Comparison of ENCODE assay signal across 8 mouse cellular contexts in genomic region chr12:56458665-56459507, GRCm38 (mm10).
A peak's percentile ranks its signal among the peaks of the same experiment; 100 is the strongest.
DNase-seq lines count a peak whose midpoint lies in the region; ATAC-seq and TF ChIP-seq lines count a peak whose summit lies in the region.

No protein-coding gene starts in this region.

- intact Hi-C loops in heart, postnatal 14 days (cut with DNase I), result no loop called here

- no peak overlapping the region for H3K9ac ChIP-seq in heart, postnatal 0 days (replicated peaks; ENCODE audit: low read depth, low read length)
- no peak overlapping the region for H3K9ac ChIP-seq in embryonic facial prominence, embryonic 12.5 days
- H3K9ac ChIP-seq in hindbrain, embryonic 15.5 days, result no peak overlapping the region
- H3K9ac ChIP-seq in neural tube, embryonic 11.5 days (ENCODE audit: low read length), result no peak overlapping the region

- H3K4me3 ChIP-seq in heart, postnatal 0 days (ENCODE audit: low read depth, low read length), result no peak overlapping the region
- no peak overlapping the region for H3K4me3 ChIP-seq in embryonic facial prominence, embryonic 12.5 days
- H3K4me3 ChIP-seq in hindbrain, embryonic 15.5 days, result no peak overlapping the region
- no peak overlapping the region for H3K4me3 ChIP-seq in neural tube, embryonic 11.5 days (ENCODE audit: low read depth, low read length)
- no peak overlapping the region for H3K4me3 ChIP-seq in lung, adult 2 months (replicated peaks; ENCODE audit: extremely low read depth, low read depth, low read length)

- no peak for DNase-seq in heart, postnatal 0 days (ENCODE audit: low spot score)
- DNase-seq in heart, postnatal 14 days, result no peak
- DNase-seq in neural tube, embryonic 11.5 days (ENCODE audit: low spot score), result peak; percentile 58
- no peak for DNase-seq in cerebellum, adult 9-11 months
- no peak for DNase-seq in lung, postnatal 36 days
- no peak for DNase-seq in lung, adult 2 months

- no peaks in the 10 kb centered on the region for H3K4me1 ChIP-seq in heart, postnatal 0 days (ENCODE audit: control insufficient read depth, insufficient read depth)
- 0 out of 2 replicates have a peak, but pooled peaks cover 4% of the 10 kb centered on the region for H3K4me1 ChIP-seq in embryonic facial prominence, embryonic 12.5 days
- H3K4me1 ChIP-seq in hindbrain, embryonic 15.5 days (replicated peaks), result no peaks in the 10 kb centered on the region; the same call in 1 of the 2 replicates
- peaks cover 2% of the 10 kb centered on the region; the same call in 1 of the 2 replicates for H3K4me1 ChIP-seq in neural tube, embryonic 11.5 days (ENCODE audit: control insufficient read depth, insufficient read depth, low read length)
- H3K4me1 ChIP-seq in lung, adult 2 months (ENCODE audit: control insufficient read depth, insufficient read depth, low read length), result no peaks in the 10 kb centered on the region

- TF ChIP-seq CTCF in heart, postnatal 0 days (IDR thresholded peaks at IDR 0.05; ENCODE audit: low read depth), result no peak
- TF ChIP-seq CTCF in lung, adult 2 months (IDR thresholded peaks at IDR 0.05; ENCODE audit: insufficient read depth, low read length), result no peak

- peak overlapping the region; percentile 38 for H3K4me2 ChIP-seq in heart, postnatal 0 days (ENCODE audit: low read depth, low read length)
- peak overlapping the region; percentile 29 for H3K4me2 ChIP-seq in embryonic facial prominence, embryonic 12.5 days (replicated peaks)
- H3K4me2 ChIP-seq in hindbrain, embryonic 15.5 days, result peak overlapping the region; percentile 31
- peak overlapping the region; percentile 17; the same call in 1 of the 2 replicates for H3K4me2 ChIP-seq in neural tube, embryonic 11.5 days (ENCODE audit: low read depth)

- WGBS in heart, postnatal 0 days, result 19% methylated on average over 16 of the region's 16 CpGs
- 8% methylated on average over 16 of the region's 16 CpGs for WGBS in embryonic facial prominence, embryonic 12.5 days
- 3% methylated on average over 16 of the region's 16 CpGs for WGBS in hindbrain, embryonic 15.5 days
- 3% methylated on average over 16 of the region's 16 CpGs for WGBS in neural tube, embryonic 11.5 days
- WGBS in lung, adult 2 months, result 28% methylated on average over 16 of the region's 16 CpGs

- no peak for ATAC-seq in heart, postnatal 0 days (ENCODE audit: insufficient read depth, low read depth)
- no peak for ATAC-seq in embryonic facial prominence, embryonic 12.5 days (ENCODE audit: insufficient number of reproducible peaks, insufficient read depth, low FRiP score, low TSS enrichment)
- peak; percentile 48; the same call in 1 of the 2 replicates for ATAC-seq in hindbrain, embryonic 15.5 days (ENCODE audit: low FRiP score, low read depth)
- peak; percentile 72; the same call in 1 of the 2 replicates for ATAC-seq in neural tube, embryonic 11.5 days (ENCODE audit: insufficient read depth, low FRiP score, low TSS enrichment)

- TF ChIP-seq POLR2A in lung, adult 2 months (IDR thresholded peaks at IDR 0.05; ENCODE audit: borderline replicate concordance, extremely low read depth, low read depth, low read length), result no peak

- H3K36me3 ChIP-seq in heart, postnatal 0 days (replicated peaks; ENCODE audit: control insufficient read depth, insufficient read depth, low read length), result no peaks in the 10 kb centered on the region
- H3K36me3 ChIP-seq in embryonic facial prominence, embryonic 12.5 days, result no peaks in the 10 kb centered on the region
- H3K36me3 ChIP-seq in hindbrain, embryonic 15.5 days, result no peaks in the 10 kb centered on the region
- no peaks in the 10 kb centered on the region for H3K36me3 ChIP-seq in neural tube, embryonic 11.5 days (ENCODE audit: control insufficient read depth, insufficient read depth, low read length)

- no peak overlapping the region for H3K27ac ChIP-seq in heart, postnatal 0 days (ENCODE audit: low read depth)
- no peak overlapping the region for H3K27ac ChIP-seq in embryonic facial prominence, embryonic 12.5 days
- no peak overlapping the region for H3K27ac ChIP-seq in hindbrain, embryonic 15.5 days (replicated peaks)
- H3K27ac ChIP-seq in neural tube, embryonic 11.5 days (ENCODE audit: low read depth, low read length), result no peak overlapping the region

- H3K9me3 ChIP-seq in heart, postnatal 0 days (replicated peaks; ENCODE audit: control insufficient read depth, low read length), result no peaks in the 10 kb centered on the region
- no peaks in the 10 kb centered on the region for H3K9me3 ChIP-seq in embryonic facial prominence, embryonic 12.5 days
- H3K9me3 ChIP-seq in hindbrain, embryonic 15.5 days, result no peaks in the 10 kb centered on the region
- no peaks in the 10 kb centered on the region for H3K9me3 ChIP-seq in neural tube, embryonic 11.5 days (ENCODE audit: control insufficient read depth, low read length)

- no peak for TF ChIP-seq EP300 in heart, postnatal 0 days (IDR thresholded peaks at IDR 0.05; ENCODE audit: low read depth)

- 0 out of 2 replicates have a peak, but pooled peaks cover 2% of the 10 kb centered on the region for H3K27me3 ChIP-seq in heart, postnatal 0 days (ENCODE audit: control insufficient read depth, insufficient read depth, low read length)
- peaks cover 25% of the 10 kb centered on the region for H3K27me3 ChIP-seq in embryonic facial prominence, embryonic 12.5 days
- H3K27me3 ChIP-seq in hindbrain, embryonic 15.5 days, result peaks cover 91% of the 10 kb centered on the region
- H3K27me3 ChIP-seq in neural tube, embryonic 11.5 days (ENCODE audit: control insufficient read depth, insufficient read depth, low read length), result peaks cover 80% of the 10 kb centered on the region

Comparison
In these comparisons a context has a peak if more than half of its experiments do, and no peak if none do; other contexts are left out.
1. ATAC-seq: peak in hindbrain, embryonic 15.5 days (single experiment) and neural tube, embryonic 11.5 days (single experiment); none in heart, postnatal 0 days (single experiment) and embryonic facial prominence, embryonic 12.5 days (single experiment).
2. Peak in every context shown above with its lines, with median percentiles within 50 percentile points of each other: H3K4me2 ChIP-seq.